Mouse (Mus musculus) thymus, postnatal 0 days (tissue): Measurements from ENCODE around the gene Ap2b1. TPM values are rescaled to one million over a fixed set of nuclear protein-coding genes. Genes with fewer than 3 reads are reported as not detected.
A peak's percentile ranks its signal among the peaks of the same experiment; 100 is the strongest.
"Not testable (repeated sequence)": the region's sequence is repeated elsewhere in the genome, so short reads cannot be mapped to it uniquely, and the experiment has no call there.

Experiments used
- DNase-seq: peaks from one replicate; pipeline ENCODE4 v3.0.0-alpha.2; 2015; ENCODE audit warnings: low spot score
- polyA plus RNA-seq: library from polyadenylated mRNA; unstranded; fragments of >200 nt; fragmentation: Nextera tagmentation; extraction: Ambion mirVana; gene quantifications from 2 replicates; pipeline ENCODE4 v1.2.1, GENCODE M21; 2015

Ap2b1 gene
- 31.6 and 34.9 TPM in 2 replicates for polyA plus RNA-seq

DNA sequence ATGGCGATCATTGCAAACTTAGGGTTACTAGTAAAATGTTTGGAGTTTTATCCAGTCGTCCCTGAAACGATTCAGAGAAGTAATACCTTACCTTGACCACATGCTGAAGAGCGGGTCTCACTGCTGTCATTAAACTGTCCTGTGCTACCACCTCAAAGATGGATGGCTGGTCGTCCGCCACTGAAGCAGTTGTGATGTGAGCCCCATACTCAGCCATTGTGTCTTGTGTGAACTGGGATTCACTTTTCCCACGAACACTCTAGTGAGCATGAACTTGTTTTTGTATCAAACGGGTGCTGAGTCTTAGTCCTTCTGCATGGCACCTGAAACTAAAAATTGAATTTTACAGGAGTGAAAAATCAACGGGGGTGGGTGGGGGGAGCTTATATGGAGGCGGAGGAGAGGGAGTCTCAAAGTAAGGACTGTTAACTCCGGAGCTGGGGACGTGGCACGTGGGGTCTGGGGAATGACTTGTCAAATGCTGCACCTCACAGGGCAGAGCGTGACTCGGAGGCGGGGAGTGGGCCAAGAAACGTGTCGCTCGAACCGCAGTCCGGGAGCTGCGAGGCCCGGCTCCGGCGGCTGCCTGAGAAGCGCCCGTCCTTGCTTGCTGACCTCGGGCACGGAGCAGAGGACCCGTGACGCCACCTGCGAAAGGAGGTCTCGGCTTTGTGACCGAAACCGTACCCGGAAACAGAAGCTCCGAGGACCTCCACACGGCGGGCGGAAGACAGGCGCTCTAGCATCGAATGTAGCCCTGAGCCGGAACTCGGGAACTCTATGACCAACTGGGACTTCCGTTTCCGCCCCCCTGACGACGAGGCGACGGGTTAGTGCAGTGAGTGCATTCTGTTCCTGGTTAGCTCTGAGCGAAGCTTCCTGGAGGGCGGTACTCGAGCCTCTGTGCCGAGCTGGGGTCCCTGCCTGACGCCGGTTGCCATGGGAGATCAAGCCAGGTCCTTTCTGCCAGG lies at the start of gene Ap2b1:
Ap2b1 (plus strand) TSS at position 800 of the 971 bp plus-strand sequence.
- peak; percentile 98 for DNase-seq

DNA sequence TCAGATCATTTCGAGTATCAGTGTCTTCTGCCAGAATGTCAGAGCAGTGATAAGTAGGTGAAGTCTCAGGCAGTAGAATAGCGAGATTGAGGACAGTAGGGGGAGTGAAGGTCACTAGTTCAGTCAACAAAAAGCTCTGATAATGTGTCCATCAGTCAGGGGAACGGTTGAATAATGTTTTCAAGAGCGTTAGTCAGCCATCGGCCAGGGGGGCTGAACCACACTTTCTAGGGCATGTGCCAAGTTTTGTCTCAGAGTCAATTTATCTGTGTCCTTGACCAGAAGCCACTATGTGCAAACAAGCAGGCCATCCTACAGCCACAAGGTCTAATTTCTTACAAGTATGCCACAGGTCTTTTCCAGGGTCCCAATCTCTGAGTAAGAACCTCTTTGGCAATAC lies 41.6 kb upstream of the Ap2b1 start:
- not testable (repeated sequence) for DNase-seq

DNA sequence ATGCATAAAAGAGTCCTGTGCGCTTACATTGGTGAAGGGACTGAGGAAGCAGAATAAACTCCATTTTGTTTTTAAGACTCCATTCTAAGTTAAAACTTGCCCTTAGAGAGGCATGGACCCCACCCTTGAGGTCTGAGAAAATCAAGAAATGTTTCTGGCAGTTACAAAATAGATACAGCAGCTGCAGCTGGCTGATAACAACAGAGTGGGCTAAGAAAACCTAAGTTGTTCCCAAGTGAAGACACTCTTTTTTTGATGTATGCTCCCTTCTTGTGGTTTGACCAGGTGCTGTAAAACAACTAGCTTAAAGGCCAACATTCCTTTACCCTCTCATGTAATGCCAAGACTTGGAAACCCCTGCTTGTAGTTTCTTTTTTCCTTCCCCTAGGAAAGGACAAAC lies 36.2 kb upstream of the Ap2b1 start:
- peak; percentile 70 for DNase-seq

DNA sequence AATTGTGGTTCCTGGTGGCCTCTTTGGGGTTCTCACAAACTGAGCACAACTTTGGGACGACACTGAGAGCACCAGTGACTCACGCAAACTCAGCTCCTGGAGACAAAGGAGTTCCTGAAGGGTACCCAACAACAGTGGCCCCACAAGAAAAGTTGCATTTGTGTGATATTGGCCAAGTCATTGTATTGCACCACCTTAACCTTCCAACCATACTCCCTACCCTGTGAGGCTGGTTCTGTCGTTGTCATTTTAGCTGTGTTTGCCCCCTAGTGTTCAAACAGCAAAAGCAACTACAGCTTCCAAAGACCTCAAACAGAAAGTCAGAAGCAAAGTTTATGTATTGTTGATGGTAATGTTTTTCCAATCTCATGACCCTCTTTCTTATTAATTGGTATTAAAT lies 35.7 kb upstream of the Ap2b1 start:
- DNase-seq, result peak; percentile 82

DNA sequence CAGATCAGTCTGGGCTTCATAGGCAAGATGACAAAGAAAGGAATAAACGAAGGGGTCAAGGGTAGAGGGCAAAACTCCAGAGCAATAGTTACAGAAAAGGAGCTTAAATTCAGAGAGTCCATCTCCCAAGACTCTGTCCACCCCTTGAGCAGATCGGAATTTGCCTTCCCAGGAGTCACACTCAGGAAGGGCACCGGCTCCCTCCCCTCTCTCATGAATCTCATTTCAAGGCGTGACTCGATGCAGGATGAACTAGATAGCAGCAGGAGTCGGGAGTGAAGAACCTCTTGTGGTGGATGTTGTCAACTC lies 28.0 kb upstream of the Ap2b1 start:
- no peak for DNase-seq

DNA sequence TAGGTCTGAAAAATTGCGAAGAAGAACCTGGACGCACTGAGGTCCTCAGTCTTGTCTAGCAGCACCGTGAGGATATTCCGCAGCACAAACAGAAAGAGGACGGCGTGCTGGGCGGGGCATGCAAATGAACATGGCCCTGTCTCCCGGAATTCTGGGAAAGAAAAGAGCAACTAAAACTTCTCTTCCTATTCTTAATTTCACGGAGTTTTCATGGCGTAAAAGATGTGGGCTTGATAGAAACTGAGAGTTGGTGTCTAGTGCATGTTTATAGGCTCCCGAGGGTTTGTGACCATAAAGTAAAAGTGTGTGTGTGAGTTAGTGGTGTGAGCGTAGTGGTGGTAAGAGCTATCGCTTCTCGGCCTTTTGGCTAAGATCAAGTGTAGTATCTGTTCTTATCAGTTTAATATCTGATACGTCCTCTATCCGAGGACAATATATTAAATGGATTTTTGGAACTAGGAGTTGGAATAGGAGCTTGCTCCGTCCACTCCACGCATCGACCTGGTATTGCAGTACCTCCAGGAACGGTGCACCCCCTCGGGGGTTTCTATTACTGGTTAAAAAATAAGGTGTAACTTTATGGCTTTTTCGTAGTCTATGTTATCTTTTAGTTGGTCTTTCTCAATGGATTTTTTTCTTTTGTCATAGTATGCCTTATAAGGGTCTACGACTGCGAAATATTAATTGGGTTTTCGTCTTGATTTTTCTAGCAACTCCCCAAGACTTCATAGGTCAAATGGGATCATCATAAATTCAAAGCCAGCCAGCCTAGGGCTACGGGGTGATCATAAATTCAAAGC lies 27.5 kb upstream of the Ap2b1 start:
- DNase-seq, result peak; percentile 88

DNA sequence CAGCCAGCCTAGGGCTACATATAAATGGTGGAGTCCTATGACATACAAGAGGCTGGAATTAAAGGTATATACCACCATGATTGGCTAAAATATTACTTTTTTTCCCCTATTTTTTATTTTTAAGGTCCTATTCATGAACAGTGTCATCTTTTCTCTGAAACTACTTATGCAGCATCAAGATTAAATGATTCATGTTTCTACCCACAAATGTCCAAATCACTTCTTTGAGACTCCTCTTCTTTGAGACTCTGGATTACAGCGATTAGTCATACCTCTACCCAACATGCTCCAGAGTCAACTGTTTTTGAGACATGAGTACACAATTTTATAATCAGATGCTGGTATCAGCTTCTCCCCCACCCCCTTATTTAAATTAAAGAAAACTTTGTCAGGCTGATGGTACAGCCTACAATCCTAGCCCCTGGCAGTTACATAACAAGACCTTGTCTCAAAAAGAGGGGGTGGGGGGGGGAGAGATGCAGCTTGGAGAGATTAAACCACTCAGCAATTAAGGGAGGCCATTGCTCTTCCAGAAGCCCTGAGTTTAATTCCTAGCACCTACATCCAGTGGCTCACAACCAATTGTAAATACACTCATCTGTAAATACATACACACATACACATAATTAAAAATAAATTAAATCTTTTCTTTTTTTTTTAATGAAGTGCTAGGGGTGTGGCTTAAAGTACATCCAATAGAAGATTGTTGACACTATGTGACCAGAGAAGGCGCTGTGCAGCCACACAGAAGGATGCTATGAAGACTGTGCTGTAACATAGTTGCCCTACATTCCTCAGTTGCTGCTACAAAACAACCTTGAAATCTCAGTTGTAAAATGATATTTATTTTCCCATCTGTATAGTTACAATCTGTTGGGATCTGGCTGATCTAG lies 26.6 kb upstream of the Ap2b1 start:
- peak; percentile 68 for DNase-seq

DNA sequence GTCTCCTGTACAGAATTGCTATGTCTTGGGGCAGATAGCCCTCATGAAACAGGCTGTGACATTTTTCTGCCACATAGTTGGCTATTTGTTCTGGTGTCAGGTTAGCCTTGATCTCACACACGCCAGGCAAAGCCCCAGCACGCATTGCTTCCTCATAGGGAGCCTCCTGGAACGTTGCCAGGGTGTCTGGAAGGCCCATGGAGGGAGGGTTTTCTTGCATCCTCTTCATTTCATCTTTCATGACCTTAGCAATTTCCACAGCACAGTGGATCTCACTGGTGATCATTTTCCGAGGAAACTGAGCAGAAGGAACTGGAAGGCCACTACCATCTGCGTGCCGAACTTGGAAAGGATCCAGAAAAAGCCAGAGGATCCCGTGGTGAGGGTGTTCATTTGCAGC lies 22.6 kb upstream of the Ap2b1 start:
- DNase-seq, result no peak

DNA sequence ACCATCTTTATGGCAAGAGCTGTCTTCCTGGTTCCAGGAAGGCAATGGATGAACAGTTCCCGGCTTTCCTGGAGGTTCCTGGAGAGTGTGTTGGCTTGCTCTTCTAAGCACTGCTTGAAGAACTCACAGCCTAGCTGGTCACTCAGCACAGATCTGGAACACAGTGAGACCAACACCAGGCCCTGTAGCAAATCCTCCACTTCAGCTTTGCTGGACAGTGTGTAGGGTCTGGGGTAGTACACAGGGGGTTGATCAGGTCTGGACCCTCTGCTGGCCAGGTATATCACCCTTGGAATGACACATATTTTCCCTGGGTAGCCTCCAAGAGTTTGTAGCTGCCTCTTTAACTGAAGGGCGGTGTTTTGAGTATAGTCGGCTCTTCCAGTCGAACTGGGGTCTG lies 19.8 kb upstream of the Ap2b1 start:
- no peak for DNase-seq

DNA sequence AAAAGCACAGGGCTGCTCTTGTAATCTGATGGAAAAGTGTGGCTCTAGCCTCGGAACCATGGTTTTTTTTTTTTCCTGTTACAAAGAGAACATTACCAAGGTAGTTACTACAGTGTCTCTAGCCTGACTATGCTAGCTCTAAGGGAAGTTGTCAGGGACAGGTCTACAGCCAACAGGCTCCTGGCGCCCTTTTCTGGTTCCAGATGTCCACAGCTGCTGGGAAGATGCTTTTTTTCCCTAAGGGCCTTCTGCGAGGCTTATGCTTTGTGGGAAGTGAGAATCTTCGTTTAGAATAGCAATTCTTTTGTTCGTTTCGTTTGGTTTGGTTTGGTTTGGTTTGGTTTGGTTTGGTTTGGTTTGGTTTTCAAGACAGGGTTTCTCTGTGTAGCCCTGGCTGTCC lies 19.1 kb upstream of the Ap2b1 start:
- DNase-seq, result no peak

DNA sequence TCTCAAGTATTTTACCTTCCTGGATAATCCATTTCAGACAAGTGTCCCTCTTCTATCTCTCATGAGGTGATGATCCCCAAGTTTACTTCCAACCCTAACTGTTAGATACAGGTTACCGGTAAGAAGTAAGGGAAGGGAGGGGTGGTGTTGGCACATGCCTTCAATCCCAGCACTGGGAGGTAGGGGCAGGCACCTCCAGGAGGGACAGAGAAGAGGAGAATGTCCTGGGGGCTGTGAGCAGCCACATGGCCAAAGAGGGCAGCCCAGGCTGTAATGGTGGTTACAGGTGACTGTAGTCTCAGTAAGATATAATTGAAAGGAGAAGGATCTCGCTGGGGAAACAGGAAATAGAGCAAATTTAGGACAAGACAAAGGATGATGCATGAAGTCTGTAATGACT lies 16.7 kb upstream of the Ap2b1 start:
- DNase-seq, result no peak

DNA sequence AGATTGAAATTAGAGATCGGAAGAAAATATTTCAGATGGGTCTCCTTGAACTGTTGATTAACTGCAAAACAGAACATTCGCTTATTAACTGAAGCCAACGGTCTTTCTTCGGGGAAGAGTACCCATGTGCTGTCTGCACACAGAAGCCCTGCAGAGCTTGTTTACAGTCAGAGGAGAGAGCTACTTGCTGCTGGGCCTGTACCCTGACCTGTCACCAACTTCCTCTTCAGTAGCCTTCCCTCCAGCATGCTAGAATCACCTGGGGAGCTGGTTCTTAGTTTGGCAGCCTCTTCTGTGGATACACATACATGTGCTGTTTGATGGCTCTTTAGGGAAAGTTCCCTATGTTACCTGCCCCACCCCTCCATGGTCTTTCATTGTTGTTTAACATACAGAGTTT lies 13.2 kb upstream of the Ap2b1 start:
- no peak for DNase-seq

DNA sequence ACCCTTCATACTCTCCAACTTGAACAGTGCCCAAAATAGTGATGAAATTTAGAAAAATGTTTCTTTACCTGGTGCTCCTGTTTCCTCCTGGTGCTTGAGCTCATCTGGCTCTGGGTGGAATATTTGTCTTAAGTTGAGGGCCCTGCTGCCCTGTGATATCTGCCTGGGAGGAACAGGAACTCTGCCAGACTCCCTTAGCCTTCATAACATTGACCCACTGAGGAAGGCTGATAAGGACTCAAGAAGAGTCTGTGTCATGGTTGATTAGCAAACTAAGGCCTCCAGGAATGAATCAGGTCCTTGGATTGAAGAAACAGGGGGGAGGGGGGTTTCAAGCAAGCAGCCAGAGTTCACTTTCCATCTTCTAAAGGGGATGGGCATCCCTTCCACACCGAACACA lies 12.3 kb upstream of the Ap2b1 start, which contains the start of gene Slfn14:
Slfn14 (minus strand) TSS at position 161 of the 400 bp plus-strand sequence.
- no peak for DNase-seq

DNA sequence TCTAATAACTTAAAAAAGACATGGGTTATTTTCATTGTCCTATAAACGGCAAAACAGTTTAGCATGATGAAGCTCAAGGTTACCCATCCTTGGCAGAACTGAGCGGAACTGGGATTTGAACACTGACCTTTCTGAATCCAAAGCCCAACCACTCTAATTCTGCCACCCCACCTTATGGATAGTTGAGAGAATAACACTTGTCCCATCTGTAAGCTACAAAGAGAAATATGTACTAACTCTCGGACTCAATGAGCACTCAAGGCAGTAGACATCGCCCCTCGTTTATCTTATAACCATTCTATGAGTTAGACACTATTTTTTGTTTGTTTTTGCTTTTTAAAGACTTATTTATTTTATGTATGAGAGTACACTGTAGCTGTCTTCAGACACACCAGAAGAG lies 9.8 kb upstream of the Ap2b1 start:
- no peak for DNase-seq

DNA sequence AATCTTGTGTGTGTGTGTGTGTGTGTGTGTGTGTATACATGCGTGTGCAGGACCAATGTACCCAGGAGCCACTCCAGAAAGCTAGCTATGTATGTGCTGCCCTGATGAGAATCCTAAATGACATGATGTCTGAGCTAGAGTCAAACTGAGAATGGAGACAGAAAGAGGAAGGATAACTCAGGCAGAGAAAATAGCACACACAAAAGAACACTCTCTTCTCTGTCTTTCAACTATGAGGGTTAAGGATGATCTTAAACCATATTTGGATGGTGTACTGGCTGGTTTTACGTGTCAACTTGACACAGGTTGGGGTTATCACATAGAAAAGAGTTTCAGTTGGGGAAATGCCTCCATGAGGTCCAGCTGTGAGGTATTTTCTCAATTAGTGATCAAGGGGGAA lies 9.2 kb upstream of the Ap2b1 start:
- DNase-seq, result no peak

DNA sequence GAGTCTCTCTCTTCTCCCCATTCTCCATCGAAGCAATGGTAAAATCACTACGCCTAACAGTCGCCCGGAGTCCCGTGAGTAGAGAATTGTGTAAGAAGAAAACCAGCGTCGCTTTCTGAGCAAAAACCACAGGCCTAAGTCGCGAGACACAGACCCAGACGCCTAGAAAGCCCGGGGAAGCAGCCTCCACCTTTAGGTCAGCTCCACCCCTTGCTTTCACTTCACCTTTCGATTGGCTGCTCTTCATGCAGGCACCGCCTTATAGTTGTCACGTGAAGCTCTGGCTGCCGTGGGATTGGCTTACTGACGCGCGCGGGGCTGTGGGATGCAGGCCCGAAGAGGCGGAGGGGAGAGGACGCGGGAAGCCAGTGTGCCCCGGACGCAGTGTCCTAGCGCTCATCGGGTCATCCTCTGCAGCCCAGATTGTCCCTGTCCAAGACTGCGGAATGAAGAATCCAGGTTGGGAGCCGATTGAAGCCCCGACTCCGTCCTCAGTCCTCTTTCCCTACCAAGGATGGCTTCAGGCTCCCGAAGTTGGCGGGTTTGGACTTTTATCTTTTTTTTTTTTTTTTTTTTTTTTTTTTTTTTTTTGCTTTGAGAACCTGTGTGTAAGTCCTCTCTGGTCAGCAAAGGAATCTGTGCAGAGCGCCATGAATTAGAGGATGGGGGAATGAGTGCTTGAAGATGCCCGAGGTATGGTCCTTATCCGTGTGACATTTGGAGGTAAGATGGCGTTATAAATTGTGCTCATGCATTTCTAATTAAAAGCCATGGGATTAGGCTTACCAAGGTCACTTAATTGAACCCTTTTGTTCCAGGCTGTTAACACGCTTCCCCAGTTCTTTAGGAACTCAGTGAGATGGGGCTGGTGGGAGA lies 7.2 kb upstream of the Ap2b1 start:
- peak; percentile 96 for DNase-seq

DNA sequence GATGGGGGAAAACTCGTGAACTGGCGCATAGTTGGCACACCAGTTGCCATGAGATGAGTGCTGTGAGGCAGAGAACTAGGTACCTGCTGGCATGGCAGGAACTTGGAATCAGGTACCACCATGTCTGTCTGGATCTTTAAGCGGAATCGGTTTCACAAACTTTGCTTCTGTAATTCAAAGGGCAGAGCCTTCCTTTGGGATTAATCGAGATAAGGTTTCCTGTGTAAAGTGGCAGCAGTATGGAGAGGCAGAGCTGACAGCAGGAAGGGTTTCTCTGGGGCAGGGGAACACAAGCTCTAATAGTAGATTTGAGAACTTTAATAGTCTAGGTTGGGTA lies 6.6 kb upstream of the Ap2b1 start:
- peak; percentile 15 for DNase-seq

DNA sequence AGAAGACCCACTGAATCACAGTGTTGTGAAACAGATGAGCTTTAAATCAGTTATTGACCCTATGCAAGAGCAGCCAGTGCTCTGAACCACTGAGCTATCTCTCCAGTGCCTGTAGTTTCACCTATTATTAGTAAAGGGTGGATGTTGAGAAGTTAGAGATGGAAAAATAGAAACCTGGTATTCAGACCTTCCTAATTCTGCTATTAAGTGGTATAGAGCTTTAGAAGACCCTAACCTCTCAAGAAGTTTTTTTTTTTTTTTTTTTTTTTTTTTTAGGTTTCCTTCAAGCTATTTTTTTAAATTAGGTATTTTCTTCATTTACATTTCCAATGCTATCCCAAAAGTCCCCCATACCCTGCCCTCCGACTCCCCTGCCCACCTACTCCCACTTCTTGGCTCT lies 5.6 kb upstream of the Ap2b1 start:
- no peak for DNase-seq

DNA sequence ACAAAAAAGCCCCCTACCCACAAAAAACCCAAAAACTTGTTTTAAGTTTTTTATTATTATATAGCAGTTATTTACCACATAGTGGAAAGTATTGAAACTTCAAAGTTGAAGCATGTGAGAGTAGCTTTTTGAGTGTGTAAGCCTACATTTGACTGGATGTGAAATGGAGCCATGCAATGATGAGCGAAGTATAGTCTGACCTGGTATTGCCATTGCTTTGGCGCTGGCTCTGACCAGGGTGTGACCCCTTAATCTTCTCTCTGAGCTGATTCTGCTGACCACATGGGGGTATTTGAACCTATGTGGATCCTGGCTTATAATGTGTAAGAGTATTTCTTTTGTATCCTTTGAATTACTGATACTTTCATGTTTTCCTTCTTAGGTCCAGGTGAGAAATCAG lies 4.7 kb upstream of the Ap2b1 start:
- DNase-seq, result no peak

DNA sequence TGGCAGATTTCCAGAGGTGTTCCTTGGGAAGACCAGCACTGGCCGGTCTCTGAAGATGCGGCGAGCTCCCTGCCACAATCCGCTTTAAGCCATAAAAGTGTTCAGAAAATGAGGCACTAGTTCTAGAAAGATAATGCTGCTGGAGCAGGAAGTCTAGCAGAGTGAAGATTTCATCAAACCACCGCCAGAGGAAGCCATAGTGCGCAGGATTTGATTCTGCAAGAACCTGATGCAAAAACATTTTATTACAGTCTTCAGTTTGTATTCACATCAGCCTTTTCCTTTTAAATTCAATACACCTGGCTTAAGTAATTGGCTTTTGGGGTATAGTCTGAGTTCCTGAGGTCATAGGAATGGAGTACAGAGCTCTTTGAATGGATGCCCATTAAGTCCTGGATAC lies 1.0 kb upstream of the Ap2b1 start:
- DNase-seq, result peak; percentile 22

DNA sequence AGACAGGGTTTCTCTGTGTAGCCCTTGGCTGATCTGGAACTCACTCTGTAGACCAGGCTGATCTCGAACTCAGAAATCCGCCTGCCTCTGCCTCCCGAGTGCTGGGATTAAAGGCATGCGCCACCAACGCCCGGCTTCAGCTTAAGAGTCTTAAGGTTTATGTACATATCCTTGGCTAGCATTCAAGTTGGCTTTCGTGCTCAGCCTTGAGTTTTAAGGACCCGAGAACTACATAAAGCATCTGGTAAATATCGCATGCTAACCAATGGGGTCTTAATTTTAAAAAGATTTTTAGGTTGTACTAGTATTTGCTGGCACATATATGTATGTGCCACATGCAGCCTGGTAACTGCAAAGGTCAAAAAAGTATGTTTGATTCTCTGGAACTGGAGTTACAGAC lies 900 bp downstream of the Ap2b1 start:
- no peak for DNase-seq
